Mouse (Mus musculus) adipocyte (in vitro differentiated cells): ENCODE data around the gene Adad1.

Experiments used
- DNase-seq: peaks from one replicate; pipeline ENCODE4 v3.0.0-alpha.2; 2016; ENCODE audit warnings: low spot score

The Adad1 gene

GRCm38 (mm10) chr3:37169283-37169682, 106.0 kb downstream of the Adad1 start:
- DNase-seq = no peak
